Mouse (Mus musculus) midbrain, postnatal 0 days (tissue): ENCODE measurements around the gene Kpna1. TPM values are rescaled to one million over a fixed set of nuclear protein-coding genes. Genes with fewer than 3 reads are reported as not detected.
"Not testable (repeated sequence)": the region's sequence is repeated elsewhere in the genome, so short reads cannot be mapped to it uniquely, and the experiment has no call there.

Experiments
- ATAC-seq: fragments of 200-750 bp; cut with Nextera tagmentation; 2 replicates; pipeline ENCODE4 v1.8.0; 2017; ENCODE audit warnings: moderate number of reproducible peaks, mild to moderate bottlenecking, moderate TSS enrichment, moderate library complexity; ENCODE audit not compliant: low FRiP score
- DNase-seq: peaks from one replicate; pipeline ENCODE4 v3.0.0-alpha.2; 2015; ENCODE audit warnings: low spot score
- H3K27ac ChIP-seq: fragments of 300-500 bp; sonication (generic); 2 replicates; pipeline ENCODE4 v1.5.1; 2014; ENCODE audit warnings: low read depth, mild to moderate bottlenecking, low read length, mixed read lengths
- H3K27me3 ChIP-seq: fragments of 300-500 bp; sonication (generic); 2 replicates; pipeline ENCODE4 v1.6.1; 2014; ENCODE audit warnings: low read length, control low read depth, mixed read lengths; ENCODE audit not compliant: insufficient read depth
- H3K36me3 ChIP-seq: fragments of 300-500 bp; sonication (generic); 2 replicates; pipeline ENCODE4 v1.6.1; 2014; ENCODE audit warnings: low read length, control low read depth, mixed read lengths; ENCODE audit not compliant: insufficient read depth
- H3K4me1 ChIP-seq: fragments of 300-500 bp; sonication (generic); 2 replicates; pipeline ENCODE4 v1.6.1; 2014; ENCODE audit warnings: mild to moderate bottlenecking, control low read depth, antibody characterized with exemption, low read length, mixed read lengths; ENCODE audit not compliant: insufficient read depth
- H3K4me2 ChIP-seq: fragments of 300-500 bp; sonication (generic); 2 replicates; pipeline ENCODE4 v1.6.1; 2014; ENCODE audit warnings: low read depth, mild to moderate bottlenecking, low read length, mixed read lengths; ENCODE audit not compliant: poor library complexity, severe bottlenecking
- H3K4me3 ChIP-seq: fragments of 300-500 bp; sonication (generic); 2 replicates; pipeline ENCODE4 v1.5.1; 2014; ENCODE audit warnings: low read depth, mild to moderate bottlenecking, low read length, moderate library complexity
- H3K9ac ChIP-seq: fragments of 300-500 bp; sonication (generic); replicated peaks from 2 replicates; pipeline ENCODE4 v1.6.1; 2014; ENCODE audit warnings: mild to moderate bottlenecking, low read length, moderate library complexity, mixed read lengths; ENCODE audit not compliant: poor library complexity, severe bottlenecking
- H3K9me3 ChIP-seq: fragments of 300-500 bp; sonication (generic); 2 replicates; pipeline ENCODE4 v1.6.1; 2016; ENCODE audit warnings: low read length, control low read depth
- CTCF ChIP-seq: IDR thresholded peaks from 2 replicates; pipeline ENCODE4 v1.5.1; 2016; ENCODE audit warnings: antibody characterized with exemption, mild to moderate bottlenecking
- WGBS: fragments of 180-500 bp; shearing (Covaris S2); extraction: QIAGEN DNeasy Blood & Tissue Kit; methylation state at CpG from one replicate; pipeline ENCODE4 v1.1.7; 2014; 5-methylcytosine and 5-hydroxymethylcytosine counted together
- polyA plus RNA-seq: library from polyadenylated mRNA; unstranded; fragments of >200 nt; fragmentation: Nextera tagmentation; extraction: Ambion mirVana; gene quantifications from 2 replicates; pipeline ENCODE4 v1.2.1, GENCODE M21; 2015
- total RNA-seq: library from RNA; depleted of rRNA; stranded (reverse); fragments of >200 nt; gene quantifications from 2 replicates; pipeline ENCODE4 v1.2.3, GENCODE M21; 2014

The Kpna1 gene
- total and polyA plus RNA-seq, 2 experiments from 2014 or later: 61.6 to 68.5 TPM

- peak; percentile 71 for TF ChIP-seq CTCF
- H3K27me3 ChIP-seq: no peaks in the 10 kb centered on the region; the same call in 1 of the 2 replicates
- H3K36me3 ChIP-seq: no peaks in the 10 kb centered on the region
- no peak overlapping the region for H3K4me3 ChIP-seq
- H3K9me3 ChIP-seq: no peaks in the 10 kb centered on the region
- 0 out of 2 replicates have a peak, but pooled peaks cover 4% of the 10 kb centered on the region for H3K4me1 ChIP-seq
- H3K27ac ChIP-seq: no peak overlapping the region
- WGBS: 19% methylated on average over 9 of the region's 9 CpGs
- peak; percentile 67 for DNase-seq
- peak overlapping the region; percentile 78 for H3K4me2 ChIP-seq
- H3K9ac ChIP-seq: no peak overlapping the region
- ATAC-seq: no peak
Measured at GRCm38 (mm10) chr16:35939690-35940089, 38.9 kb upstream of the Kpna1 start.

- Histone ChIP-seq H3K4me2 (no peak overlapping the region), H3K27ac (no peak overlapping the region), H3K9ac (no peak overlapping the region), H3K4me1 (0 out of 2 replicates have a peak, but pooled peaks cover 4% of the 10 kb centered on the region), H3K9me3 (no peaks in the 10 kb centered on the region), H3K36me3 (no peaks in the 10 kb centered on the region), H3K27me3 (no peaks in the 10 kb centered on the region; the same call in 1 of the 2 replicates), H3K4me3 (no peak overlapping the region)
- ATAC-seq: no peak
- WGBS: 86% methylated on average over 7 of the region's 7 CpGs
- no peak for DNase-seq
- TF ChIP-seq CTCF: peak; percentile 52
Measured at GRCm38 (mm10) chr16:35941382-35941781, 37.2 kb upstream of the Kpna1 start.

GRCm38 (mm10) chr16:35949264-35949663 lies 29.3 kb upstream of the Kpna1 start:
- Histone ChIP-seq H3K9ac (no peak overlapping the region), H3K4me2 (no peak overlapping the region), H3K4me1 (no peaks in the 10 kb centered on the region), H3K27ac (no peak overlapping the region), H3K9me3 (no peaks in the 10 kb centered on the region), H3K4me3 (no peak overlapping the region), H3K36me3 (no peaks in the 10 kb centered on the region), H3K27me3 (no peaks in the 10 kb centered on the region)
- no peak for DNase-seq
- no peak for TF ChIP-seq CTCF
- 93% methylated on average over 5 of the region's 5 CpGs for WGBS
- no peak for ATAC-seq

- DNase-seq: no peak
- no peaks in the 10 kb centered on the region for H3K27me3 ChIP-seq
- 94% methylated on average over 3 of the region's 3 CpGs for WGBS
- TF ChIP-seq CTCF: no peak
- no peaks in the 10 kb centered on the region for H3K36me3 ChIP-seq
- no peak overlapping the region for H3K4me3 ChIP-seq
- ATAC-seq: no peak
- no peaks in the 10 kb centered on the region for H3K9me3 ChIP-seq
- H3K4me2 ChIP-seq: no peak overlapping the region
- H3K27ac ChIP-seq: no peak overlapping the region
- no peaks in the 10 kb centered on the region for H3K4me1 ChIP-seq
- H3K9ac ChIP-seq: no peak overlapping the region
Measured at GRCm38 (mm10) chr16:35951216-35951615, 27.3 kb upstream of the Kpna1 start.

- Histone ChIP-seq H3K27ac (no peak overlapping the region), H3K9ac (no peak overlapping the region), H3K4me1 (no peaks in the 10 kb centered on the region), H3K9me3 (no peaks in the 10 kb centered on the region), H3K27me3 (no peaks in the 10 kb centered on the region), H3K4me3 (no peak overlapping the region), H3K36me3 (no peaks in the 10 kb centered on the region), H3K4me2 (no peak overlapping the region)
- 88% methylated on average over 5 of the region's 5 CpGs for WGBS
- ATAC-seq: no peak
- DNase-seq: no peak
- TF ChIP-seq CTCF: no peak
Measured at GRCm38 (mm10) chr16:35952628-35953130, 25.9 kb upstream of the Kpna1 start.

- not testable (repeated sequence) for H3K27ac ChIP-seq, ATAC-seq, H3K9ac ChIP-seq, H3K4me1 ChIP-seq, H3K9me3 ChIP-seq, H3K36me3 ChIP-seq, DNase-seq, H3K4me3 ChIP-seq, H3K4me2 ChIP-seq, H3K27me3 ChIP-seq
- WGBS: 64% methylated on average over 2 of the region's 4 CpGs
Measured at GRCm38 (mm10) chr16:35965991-35966390, 12.6 kb upstream of the Kpna1 start.
